In genomic region chr9:65141306-65141975, GRCm38 (mm10) we compare ENCODE assay signal across 8 mouse cellular contexts. TPM values are rescaled to one million over a fixed set of nuclear protein-coding genes. Genes with fewer than 3 reads are reported as not detected.
DNase-seq lines count a peak whose midpoint lies in the region; ATAC-seq and TF ChIP-seq lines count a peak whose summit lies in the region.

No protein-coding gene starts in this region.

- peak overlapping the region; percentile 57 for H3ac ChIP-seq in C2C12 (ENCODE audit: control insufficient read depth, insufficient read length, low read depth)

- H3K79me3 ChIP-seq in C2C12 (ENCODE audit: low read depth): no peaks in the 10 kb centered on the region

- TF ChIP-seq CTCF in C2C12 (IDR thresholded peaks at IDR 0.05; ENCODE audit: control insufficient read depth, insufficient read depth, insufficient read length): no peak

- WGBS in embryonic facial prominence, embryonic 13.5 days: under 1% methylated on average over 73 of the region's 73 CpGs
- under 1% methylated on average over 58 of the region's 73 CpGs for WGBS in heart, embryonic 16.5 days

- H3K4me2 ChIP-seq in embryonic facial prominence, embryonic 13.5 days: peak overlapping the region; percentile 85
- peak overlapping the region; percentile 100 for H3K4me2 ChIP-seq in heart, embryonic 16.5 days (ENCODE audit: low read depth, low read length)

- ATAC-seq in embryonic facial prominence, embryonic 13.5 days (ENCODE audit: insufficient number of reproducible peaks, insufficient read depth, low FRiP score, low TSS enrichment, low read depth): peak; percentile 67; the same call in 1 of the 2 replicates
- peak; percentile 68 for ATAC-seq in heart, embryonic 16.5 days (replicated peaks; ENCODE audit: extremely low read depth, insufficient read depth, low FRiP score)
- no peak for ATAC-seq in activated CD4-positive, CD25-positive, alpha-beta regulatory T cell, adult 4 months

- H3K9me3 ChIP-seq in embryonic facial prominence, embryonic 13.5 days: no peaks in the 10 kb centered on the region
- H3K9me3 ChIP-seq in heart, embryonic 16.5 days (replicated peaks; ENCODE audit: control insufficient read depth, low read length): no peaks in the 10 kb centered on the region

- H3K27me3 ChIP-seq in C2C12 (ENCODE audit: control insufficient read depth, insufficient read depth, insufficient read length): peaks cover 53% of the 10 kb centered on the region
- H3K27me3 ChIP-seq in embryonic facial prominence, embryonic 13.5 days: no peaks in the 10 kb centered on the region; the same call in 1 of the 2 replicates
- peaks cover 20% of the 10 kb centered on the region for H3K27me3 ChIP-seq in heart, embryonic 16.5 days (ENCODE audit: control insufficient read depth, insufficient read depth, low read length)

- peak; percentile 3 to 11 for DNase-seq in CD8-positive naive resting alpha-beta T cell, adult 2 months (ENCODE audit: low read depth in 2 of 2, low spot score in 2 of 2)
- DNase-seq in kidney, postnatal 14 days: peak; percentile 68
- peak; percentile 52 to 66 for DNase-seq in lung, postnatal 4 days
- peak; percentile 74 for DNase-seq in right cerebral cortex, postnatal 25 days

- H3K4me3 ChIP-seq in C2C12 (ENCODE audit: insufficient read depth, poor library complexity, severe bottlenecking): no peak overlapping the region
- H3K4me3 ChIP-seq in embryonic facial prominence, embryonic 13.5 days: peak overlapping the region; percentile 79
- H3K4me3 ChIP-seq in heart, embryonic 16.5 days (ENCODE audit: low read length): peak overlapping the region; percentile 74

- no peaks in the 10 kb centered on the region for H3K79me2 ChIP-seq in C2C12 (ENCODE audit: control insufficient read depth, insufficient read depth)

- H3K4me1 ChIP-seq in embryonic facial prominence, embryonic 13.5 days: peaks cover 17% of the 10 kb centered on the region
- peaks cover 5% of the 10 kb centered on the region for H3K4me1 ChIP-seq in heart, embryonic 16.5 days (ENCODE audit: control insufficient read depth, insufficient read depth, low read length)

- peak overlapping the region; percentile 86 for H3K9ac ChIP-seq in embryonic facial prominence, embryonic 13.5 days
- H3K9ac ChIP-seq in heart, embryonic 16.5 days (ENCODE audit: low read length): peak overlapping the region; percentile 81

- no peaks in the 10 kb centered on the region for H3K36me3 ChIP-seq in C2C12 (ENCODE audit: control insufficient read depth, insufficient read depth)
- peaks cover 5% of the 10 kb centered on the region; the same call in 1 of the 2 replicates for H3K36me3 ChIP-seq in embryonic facial prominence, embryonic 13.5 days
- no peaks in the 10 kb centered on the region for H3K36me3 ChIP-seq in heart, embryonic 16.5 days (ENCODE audit: control insufficient read depth, insufficient read depth)

- peak overlapping the region; percentile 87 for H3K27ac ChIP-seq in embryonic facial prominence, embryonic 13.5 days
- H3K27ac ChIP-seq in heart, embryonic 16.5 days (ENCODE audit: low read length): no peak overlapping the region

TF ChIP-seq in C2C12, 6 proteins besides CTCF, POLR2A, EP300 and RAD21:
- TF ChIP-seq MAX (IDR thresholded peaks at IDR 0.05): no peak
- no peak for TF ChIP-seq MYOD1 (IDR thresholded peaks at IDR 0.05; ENCODE audit: control insufficient read depth, insufficient read length, low read depth)
- no peak for TF ChIP-seq FOSL1 (IDR thresholded peaks at IDR 0.05; ENCODE audit: insufficient read depth, low read length, poor library complexity, severe bottlenecking)
- TF ChIP-seq MYOG (IDR thresholded peaks at IDR 0.05; ENCODE audit: control insufficient read depth, extremely low read depth, insufficient read length): no peak
- TF ChIP-seq CEBPB (IDR thresholded peaks at IDR 0.05; ENCODE audit: low read depth): no peak
- TF ChIP-seq USF1 (IDR thresholded peaks at IDR 0.05; ENCODE audit: low read depth): no peak

RNA-seq across cellular contexts. Expression of gene Igdcc3, which starts 0.5 kb away (rescaled TPM):
- polyA plus RNA-seq in C2C12 (2012; fragmentation: generic; extraction: Trizol): not detected
- polyA plus RNA-seq in embryonic facial prominence, embryonic 13.5 days (2015; fragmentation: Nextera tagmentation; extraction: Ambion mirVana): 2.1 and 3.0 TPM in 2 replicates
- polyA plus RNA-seq in heart, embryonic 16.5 days (2015; fragmentation: Nextera tagmentation; extraction: Ambion mirVana): 0.17 and 0.30 TPM in 2 replicates
- polyA plus RNA-seq in activated CD4-positive, CD25-positive, alpha-beta regulatory T cell, adult 4 months (2017; shearing (Covaris generic)): not detected

RNA-seq across cellular contexts. Expression of gene Igdcc4, which starts 40.2 kb away (rescaled TPM):
- polyA plus RNA-seq in C2C12 (2012; fragmentation: generic; extraction: Trizol): 0.76 TPM
- 31.0 and 31.7 TPM in 2 replicates for polyA plus RNA-seq in embryonic facial prominence, embryonic 13.5 days (2015; fragmentation: Nextera tagmentation; extraction: Ambion mirVana)
- 8.1 and 10.8 TPM in 2 replicates for polyA plus RNA-seq in heart, embryonic 16.5 days (2015; fragmentation: Nextera tagmentation; extraction: Ambion mirVana)
- under 1 TPM in 1 of 2 experiments, not detected in 1; 0.11 TPM for polyA plus RNA-seq in activated CD4-positive, CD25-positive, alpha-beta regulatory T cell, adult 4 months (2017; shearing (Covaris generic))

RNA-seq across cellular contexts. Expression of gene Parp16, which starts 53.7 kb away (rescaled TPM):
- 2.1 TPM for polyA plus RNA-seq in C2C12 (2012; fragmentation: generic; extraction: Trizol)
- 7.1 and 8.1 TPM in 2 replicates for polyA plus RNA-seq in embryonic facial prominence, embryonic 13.5 days (2015; fragmentation: Nextera tagmentation; extraction: Ambion mirVana)
- polyA plus RNA-seq in heart, embryonic 16.5 days (2015; fragmentation: Nextera tagmentation; extraction: Ambion mirVana): 5.4 and 6.5 TPM in 2 replicates
- polyA plus RNA-seq in activated CD4-positive, CD25-positive, alpha-beta regulatory T cell, adult 4 months (2017; shearing (Covaris generic)): 1 to 10 TPM; 5.7 to 6.6 TPM

Comparison
In these comparisons a context has a peak if more than half of its experiments do, and no peak if none do; other contexts are left out.
1. DNase-seq: peak in every context shown above with its lines; median percentile 74 in right cerebral cortex, postnatal 25 days; 68 in kidney, postnatal 14 days; 59 in lung, postnatal 4 days; 7 in CD8-positive naive resting alpha-beta T cell, adult 2 months.